Mouse (Mus musculus) erythroblast, embryonic 14.5 days (primary cell): ENCODE results near the gene Krtdap.

Experiments
- GATA1 ChIP-seq: IDR thresholded peaks from 2 replicates; pipeline ENCODE4 v1.6.1; 2012; ENCODE audit warnings: low read length, inconsistent platforms, mixed read lengths
- TAL1 ChIP-seq: IDR thresholded peaks from 3 replicates; pipeline ENCODE4 v1.6.1; 2012; ENCODE audit warnings: low read length, inconsistent platforms, mixed read lengths

DNA sequence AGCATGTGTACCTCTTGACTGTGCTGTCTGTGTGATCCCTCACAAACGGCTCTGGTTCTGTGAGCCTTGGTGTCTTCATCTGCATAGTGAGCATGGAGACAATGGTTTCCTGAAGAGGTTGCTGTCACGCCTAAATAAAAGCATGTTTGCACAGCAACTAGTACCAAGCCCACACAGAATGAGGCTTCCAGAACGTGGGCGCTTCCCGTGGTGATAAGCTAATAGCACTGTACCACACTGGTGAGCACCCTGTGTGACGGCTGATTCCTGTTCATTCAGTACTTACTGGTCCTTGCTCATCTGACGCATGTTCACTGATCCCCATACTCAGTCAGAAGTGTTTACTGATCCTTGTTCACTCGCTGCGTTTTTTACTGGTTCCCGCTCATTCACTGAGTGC is 2.4 kb downstream of the Krtdap start:
- TF ChIP-seq GATA1 (no peak), TAL1 (no peak)
